Mouse (Mus musculus): ENCODE measurements at regions not wholly inside any gene's neighbourhood (a gene's known extent, or its start where the extent isn't known, plus 50 kb on each side); places are given as distances from the start of the nearest gene placed in this dataset.

DNA sequence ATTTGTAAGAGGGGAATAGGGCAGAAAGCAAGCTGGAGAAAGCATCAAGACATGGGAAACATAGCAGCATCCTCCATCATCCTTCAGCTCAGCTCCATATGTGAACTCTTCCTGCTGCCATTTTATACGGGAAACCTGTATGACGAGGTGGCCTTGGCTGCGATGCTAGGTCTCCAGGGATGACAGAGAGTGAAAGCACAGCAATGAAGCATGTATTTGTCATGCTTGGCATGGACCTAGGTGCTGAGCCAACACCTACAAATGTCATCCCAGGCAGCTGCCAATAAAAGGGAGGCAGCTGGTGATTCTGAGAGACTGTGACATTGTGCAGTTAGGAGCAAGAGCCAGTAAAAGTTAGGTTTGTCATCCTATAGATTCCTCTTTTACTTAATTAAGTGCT is 51.0 kb upstream of the Akirin2 start:
- TF ChIP-seq CTCF (IDR thresholded peaks at IDR 0.05; ENCODE audit: low read depth): no peak
- no peak for TF ChIP-seq EP300 (IDR thresholded peaks at IDR 0.05; ENCODE audit: low read depth)
